Mouse (Mus musculus) layer of hippocampus, adult 9-11 months (tissue): ENCODE measurements around the gene Pkp3.
"Not testable (repeated sequence)": the region's sequence is repeated elsewhere in the genome, so short reads cannot be mapped to it uniquely, and the experiment has no call there.

ENCODE experiments used
- DNase-seq: peaks from one replicate; pipeline ENCODE4 v3.0.0; 2022

The Pkp3 gene

DNA sequence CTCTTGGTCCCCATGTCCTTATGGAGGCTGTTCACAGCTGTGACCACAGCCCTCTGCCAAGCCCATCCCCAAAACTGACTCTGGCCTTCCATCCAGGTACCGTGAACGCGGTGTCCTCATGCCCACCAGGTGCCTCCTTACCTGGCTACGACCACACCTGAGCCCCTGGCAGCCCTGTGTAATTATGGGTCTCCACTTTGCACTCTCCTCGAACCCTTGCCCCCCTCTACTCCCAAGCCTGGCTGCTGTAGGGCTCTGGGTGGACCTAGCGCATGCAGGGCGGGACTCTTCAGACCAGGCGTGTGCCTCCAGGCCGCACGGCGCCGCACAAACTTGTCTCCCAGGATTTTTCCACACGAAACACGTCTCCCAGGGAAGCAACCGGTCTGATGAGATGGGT lies at the start of gene Pkp3:
Gene Pkp3 (plus strand): TSS at position 378 of the 400 bp plus-strand sequence.
- no peak for DNase-seq

DNA sequence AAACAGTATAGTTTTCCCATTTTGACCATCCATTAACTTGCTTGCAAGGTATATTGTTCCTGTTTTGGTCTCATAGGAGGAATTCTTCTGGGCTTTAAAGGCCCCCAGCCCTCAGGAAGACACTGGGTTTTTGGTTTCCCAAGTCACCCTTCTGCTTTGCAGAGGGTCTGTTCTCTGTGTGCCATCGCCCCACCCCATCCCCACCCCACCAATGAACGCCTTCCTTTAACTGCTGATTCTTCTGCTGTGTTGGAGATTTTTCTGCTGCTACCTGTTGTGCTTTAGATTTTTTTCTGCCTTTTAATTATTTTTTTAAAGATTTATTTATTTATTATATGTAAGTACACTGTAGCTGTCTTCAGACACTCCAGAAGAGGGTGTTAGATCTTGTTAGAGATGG lies 49.2 kb upstream of the Pkp3 start, which contains the start of gene Gm17387:
Gene Gm17387 (plus strand): TSS at position 301 of the 400 bp plus-strand sequence.
- no peak for DNase-seq

DNA sequence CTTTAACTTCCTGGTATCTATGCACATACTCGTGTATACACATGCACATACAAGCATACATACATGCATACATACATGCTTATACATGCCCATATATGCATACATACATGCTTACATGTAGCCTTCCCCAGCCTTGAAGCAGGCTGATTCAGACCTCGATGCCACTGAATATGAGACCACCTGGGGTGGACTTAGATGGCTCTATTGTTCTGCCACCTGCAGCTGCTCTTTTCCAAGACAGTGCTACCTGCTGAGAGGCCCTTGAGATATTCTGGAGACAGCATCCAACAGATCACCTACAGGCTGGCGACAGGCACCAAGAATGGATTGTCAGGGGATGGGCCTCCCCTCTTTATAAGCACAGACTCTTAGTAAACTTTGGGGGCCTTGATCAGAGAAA lies 47.6 kb upstream of the Pkp3 start:
- DNase-seq = no peak

DNA sequence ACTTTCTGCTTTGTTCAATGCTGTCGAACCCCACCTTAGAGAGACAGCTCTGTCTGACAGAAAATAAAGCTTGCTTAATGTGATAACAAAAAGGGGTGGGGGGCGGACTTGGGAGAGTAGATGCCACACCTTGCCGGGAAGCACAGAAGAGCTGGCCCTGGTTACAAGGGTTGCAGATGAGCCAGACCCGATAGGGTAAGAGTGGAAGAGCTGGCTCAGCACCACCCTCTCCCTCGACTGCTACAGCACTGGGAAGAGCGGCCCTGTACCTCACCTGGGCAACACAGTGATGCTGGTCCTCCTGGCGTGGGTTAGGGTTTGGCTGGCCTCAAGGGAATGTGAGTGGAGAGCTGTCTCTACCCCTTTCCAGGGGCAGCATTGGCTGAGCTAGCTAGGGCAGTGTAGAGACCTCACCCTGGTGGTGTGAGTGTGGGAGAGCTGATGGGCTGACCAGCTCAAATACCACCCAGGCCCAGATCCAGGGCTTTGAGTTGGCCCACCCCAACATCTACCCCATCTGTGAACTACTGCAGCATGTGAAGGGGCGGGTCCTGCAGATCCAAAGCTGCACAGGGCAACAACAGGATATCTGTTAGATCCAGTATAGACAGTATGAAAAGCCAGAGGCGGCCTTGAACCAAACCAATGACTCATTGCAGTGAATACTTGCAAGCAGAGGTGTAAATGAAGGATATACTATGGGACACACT lies 45.4 kb upstream of the Pkp3 start:
- DNase-seq = no peak

DNA sequence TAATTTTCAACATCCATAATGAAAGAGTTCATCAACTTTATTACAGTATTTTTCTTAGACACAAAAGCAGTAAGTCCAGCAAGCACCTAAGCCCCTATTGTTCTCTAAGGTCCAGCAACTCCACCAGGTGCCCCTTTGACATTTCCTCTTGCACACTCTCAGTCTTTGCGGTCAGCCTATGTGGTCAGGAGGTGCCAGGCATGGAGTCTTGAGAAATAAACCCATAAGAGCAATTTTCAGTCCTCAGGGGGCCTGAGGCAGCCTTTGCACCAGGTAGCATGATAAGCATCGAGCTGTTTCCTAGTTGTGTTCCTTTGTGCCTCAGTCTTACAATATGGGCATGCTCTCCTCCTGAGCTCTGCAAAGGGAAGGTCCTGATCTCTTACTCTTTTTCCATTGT lies 41.4 kb upstream of the Pkp3 start:
- DNase-seq = not testable (repeated sequence)

DNA sequence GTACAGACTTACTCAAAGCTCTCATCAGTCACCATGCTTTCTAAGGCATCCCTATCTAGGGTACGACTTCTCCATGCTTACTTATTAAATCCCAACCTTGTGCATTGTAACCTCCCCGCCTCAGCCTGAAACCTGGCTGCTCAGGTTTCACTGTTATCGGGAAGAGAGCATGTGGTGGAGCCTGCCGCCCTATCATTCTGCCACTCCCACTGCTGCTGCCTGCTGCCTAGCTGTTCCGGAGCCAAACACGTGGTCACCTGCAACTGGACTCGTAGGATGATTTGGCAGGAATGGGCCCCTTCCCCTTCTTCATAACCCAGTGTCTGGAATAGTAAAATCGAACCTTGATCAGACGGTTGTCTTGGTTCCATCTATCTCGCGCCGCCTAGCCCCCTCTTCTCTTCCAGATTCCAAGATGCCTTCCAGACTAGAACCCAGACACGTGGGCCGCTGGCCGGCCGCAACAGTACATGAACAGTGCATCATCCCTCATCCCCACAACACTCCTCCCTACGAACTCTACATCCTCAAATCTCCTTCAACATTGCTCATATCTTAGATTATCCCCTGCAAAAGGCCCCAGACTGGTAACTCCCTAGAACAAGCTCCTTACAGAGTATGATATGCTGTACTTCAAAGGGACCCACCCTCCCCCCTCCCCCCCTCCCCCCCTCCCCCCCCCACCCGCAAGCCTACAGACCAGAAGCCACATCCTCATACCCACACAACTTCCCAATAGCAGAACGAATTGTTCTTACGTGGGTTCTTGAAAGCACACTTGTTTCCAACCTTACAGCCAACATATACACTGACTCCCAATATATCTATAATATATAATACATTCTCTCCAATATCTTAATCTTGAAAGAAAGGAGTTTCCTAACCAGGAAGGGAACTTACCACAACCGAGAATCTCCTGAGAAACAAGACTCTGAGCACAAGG lies 39.7 kb upstream of the Pkp3 start:
- no peak for DNase-seq

DNA sequence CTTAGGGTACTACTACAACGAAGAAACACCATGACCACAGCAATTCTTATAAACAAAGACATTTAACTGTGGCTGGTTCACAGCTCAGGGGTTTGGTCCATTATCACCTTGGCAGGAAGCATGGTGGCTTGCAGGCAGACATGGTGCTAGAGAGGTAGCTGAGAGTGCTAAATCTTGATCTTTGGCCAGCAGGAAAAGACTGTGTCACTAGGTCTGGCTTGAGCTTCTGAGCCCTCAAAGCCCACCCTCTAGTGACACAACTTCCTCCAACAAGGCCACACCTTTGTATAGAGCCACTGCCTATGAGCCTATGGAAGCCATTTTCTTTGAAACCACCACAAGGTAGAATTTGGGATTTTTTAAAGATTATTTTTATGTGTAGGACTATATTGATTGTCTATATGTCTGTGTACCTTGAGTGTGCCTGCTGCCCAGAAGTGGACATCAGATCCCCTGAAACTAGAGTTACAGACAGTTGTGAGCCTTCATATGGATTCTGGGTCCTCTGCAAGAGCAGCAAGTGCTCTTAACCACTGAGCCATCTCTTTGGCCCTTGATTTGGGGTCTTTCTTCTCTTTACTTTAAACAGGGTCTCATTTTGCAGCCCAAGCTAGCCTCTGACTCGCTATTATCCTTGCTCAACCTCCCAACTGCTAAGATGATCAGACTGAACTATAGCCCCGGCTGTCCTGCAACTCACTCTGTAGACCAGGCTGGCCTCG lies 38.5 kb upstream of the Pkp3 start:
- no peak for DNase-seq

DNA sequence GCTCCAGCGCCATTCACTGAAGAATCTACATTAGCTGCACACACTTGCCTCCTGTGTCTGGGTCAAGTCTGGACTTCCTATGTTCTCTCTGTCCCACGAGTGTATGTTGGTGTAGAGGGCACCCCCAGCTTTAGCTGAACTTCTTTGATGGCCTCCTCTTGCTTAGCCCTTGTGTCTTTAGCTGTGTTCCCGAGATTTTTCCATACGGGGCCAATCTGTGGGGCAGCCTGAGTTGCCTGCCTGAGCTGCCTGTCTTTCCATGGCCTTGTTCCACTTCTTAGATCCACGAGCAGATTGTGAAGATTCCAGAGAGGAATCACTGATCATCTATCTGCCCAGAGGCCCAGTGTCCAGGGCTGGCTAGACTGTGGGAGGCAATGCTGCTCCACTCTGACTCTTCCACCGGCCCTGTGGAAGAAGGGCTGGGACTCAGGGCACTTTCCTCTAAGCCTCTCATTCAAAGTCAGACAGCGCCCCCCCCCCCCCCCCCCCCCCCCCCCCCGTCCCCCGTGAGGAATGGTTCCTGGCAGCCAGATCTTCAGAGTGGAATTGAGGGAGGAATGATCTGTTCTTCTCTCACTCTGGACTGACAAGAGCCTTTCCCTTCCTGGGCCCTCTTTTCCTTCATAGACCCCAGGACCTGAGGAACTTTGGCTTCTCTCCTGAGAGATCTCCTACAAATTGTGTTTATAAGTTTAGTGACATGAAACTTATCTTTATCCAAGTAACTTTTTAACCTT lies 37.0 kb upstream of the Pkp3 start:
- no peak for DNase-seq

DNA sequence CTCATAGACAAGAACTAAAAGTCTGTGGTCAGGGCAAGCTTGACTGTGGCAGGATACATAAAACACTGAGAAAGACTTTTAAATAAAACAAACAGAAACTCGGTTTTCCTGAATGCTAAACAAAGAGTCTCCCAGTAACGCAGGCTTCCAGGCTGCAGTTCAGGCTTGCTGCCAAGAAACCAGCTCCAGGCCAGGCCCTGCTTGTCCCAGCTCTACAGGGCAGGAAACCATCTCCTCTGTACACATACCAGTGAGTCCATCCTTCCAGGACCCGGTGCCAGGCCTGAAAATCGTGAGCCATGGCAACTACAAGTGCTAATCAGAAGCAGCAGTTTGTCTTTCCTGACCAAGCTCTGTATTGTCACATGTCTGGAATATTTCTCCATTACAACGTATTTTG lies 36.4 kb upstream of the Pkp3 start:
- no peak for DNase-seq

DNA sequence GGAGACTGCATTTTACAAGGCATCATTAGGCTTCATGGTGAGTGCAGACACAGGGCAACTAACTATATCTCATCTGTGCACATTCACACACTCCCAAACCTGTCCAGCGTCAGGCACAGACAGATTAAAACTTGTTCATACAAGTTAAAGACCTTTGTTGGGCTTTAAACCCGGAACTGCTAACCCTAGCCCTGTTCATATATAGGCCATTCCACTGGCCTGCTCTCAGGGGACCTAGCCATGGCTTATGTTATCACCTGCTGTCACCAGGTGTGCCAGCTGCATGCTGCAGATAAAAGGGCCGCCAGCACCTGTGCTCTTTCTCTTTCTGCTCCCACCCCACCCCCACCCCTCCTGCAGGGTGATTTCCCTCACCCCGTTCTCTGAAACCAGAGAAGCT lies 35.5 kb upstream of the Pkp3 start:
- DNase-seq = no peak

DNA sequence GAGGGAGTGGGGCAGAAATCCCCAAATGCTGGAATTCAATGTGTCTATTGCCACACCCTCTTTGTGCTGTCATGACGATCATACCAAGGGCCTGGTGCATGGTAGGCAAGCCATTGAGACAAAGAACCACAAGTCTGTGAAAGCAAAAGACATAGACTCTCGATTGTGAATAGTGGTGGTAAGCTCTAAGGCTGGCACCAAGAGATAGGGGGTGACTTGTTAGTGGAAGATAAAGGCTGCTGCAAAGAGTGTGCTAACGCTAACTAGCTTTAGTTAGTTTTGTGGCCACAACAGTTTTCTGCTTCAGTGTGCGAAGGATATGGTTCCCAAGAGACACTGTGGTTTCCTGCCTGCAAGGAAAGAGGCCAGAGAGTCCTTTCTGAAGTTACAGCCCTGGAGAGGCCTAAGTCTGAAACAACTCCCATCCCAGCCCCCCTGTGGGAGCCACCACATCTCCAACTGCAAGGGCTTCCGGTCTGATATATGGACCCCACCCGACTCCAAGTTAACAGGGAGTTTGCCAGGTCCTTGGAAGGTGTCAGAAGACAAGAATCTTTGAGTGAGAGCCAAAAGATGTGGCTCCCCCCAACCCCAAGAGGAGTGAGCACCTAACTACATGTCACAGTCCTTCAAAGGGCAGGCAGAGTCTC lies 31.0 kb upstream of the Pkp3 start:
- no peak for DNase-seq

DNA sequence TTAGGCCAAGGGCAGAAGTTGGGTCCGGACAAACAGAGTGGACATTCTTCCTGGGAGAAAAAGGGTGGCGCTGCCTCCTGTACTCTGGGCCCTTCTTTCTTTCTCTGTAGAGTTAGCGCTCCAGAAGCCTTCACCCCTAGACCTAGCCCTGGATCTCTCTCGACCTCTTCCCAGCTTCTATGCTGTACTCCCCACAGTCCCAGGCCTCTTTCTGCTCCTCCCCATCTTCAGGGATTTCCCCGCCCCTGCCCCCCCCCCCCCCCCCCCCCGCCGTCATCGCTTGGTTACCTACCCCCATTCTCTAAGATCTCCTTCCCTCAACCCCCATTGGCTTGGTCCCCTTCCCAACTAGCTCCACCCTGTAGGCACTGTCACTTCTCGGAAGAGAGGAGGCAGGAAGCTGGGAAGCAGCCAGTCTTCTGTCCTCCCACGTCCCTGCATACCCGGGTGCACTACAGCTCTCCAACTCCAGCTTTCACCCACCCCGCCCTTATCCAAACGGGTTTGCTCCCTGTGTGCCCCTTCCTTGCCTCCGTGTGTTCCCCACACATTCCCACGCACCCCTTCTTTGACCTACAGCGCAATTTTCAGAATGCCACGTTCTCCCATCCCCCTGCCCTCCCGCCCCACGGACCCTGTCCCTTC lies 30.3 kb upstream of the Pkp3 start:
- DNase-seq = peak; percentile 88

DNA sequence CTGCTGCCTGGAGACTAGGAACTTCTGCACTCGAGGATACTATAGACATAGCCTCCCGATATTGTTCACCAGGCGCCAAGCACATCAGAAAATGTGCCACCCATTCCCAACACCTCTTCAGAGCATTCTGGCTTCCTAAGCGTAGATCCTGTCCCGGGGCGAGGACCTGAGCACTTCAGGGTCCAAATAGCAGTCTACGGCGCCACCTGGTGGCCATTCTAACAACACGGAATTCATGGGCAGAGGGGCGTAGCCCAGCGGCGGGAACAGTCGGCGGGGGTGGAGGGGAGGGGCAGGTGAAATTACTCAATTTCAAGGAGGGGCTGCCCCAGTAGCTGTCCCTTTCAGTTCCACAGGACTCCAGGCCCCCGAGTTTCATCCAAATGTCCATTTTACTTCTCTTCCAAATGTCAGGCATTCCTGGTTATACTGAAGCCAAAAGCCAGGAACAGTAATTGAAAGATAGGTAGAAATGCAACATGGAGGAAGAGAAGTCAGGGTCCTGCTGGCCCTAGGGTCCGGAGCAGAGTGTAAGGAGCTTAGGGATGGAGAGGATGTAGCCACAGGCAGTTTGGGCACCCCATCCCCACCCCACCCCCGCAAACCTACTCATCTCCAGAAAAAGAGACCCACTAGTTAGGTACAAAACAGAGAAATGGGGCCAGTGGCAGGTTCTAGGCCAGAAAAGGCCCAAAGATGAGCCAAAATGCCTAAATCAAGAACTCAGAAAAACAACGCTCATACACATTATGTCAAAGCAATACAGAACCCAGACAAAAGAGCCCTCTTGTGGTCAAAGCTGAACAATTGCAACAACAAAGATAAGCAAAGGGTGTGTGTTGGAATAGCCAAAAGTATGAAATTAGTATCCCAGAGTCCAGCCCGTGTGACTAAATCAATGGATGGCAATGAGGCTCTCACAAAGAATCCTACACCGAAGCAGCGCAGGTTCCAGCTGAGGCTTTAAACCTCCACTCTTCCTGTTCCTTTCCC lies 29.5 kb upstream of the Pkp3 start:
- peak; percentile 87 for DNase-seq

DNA sequence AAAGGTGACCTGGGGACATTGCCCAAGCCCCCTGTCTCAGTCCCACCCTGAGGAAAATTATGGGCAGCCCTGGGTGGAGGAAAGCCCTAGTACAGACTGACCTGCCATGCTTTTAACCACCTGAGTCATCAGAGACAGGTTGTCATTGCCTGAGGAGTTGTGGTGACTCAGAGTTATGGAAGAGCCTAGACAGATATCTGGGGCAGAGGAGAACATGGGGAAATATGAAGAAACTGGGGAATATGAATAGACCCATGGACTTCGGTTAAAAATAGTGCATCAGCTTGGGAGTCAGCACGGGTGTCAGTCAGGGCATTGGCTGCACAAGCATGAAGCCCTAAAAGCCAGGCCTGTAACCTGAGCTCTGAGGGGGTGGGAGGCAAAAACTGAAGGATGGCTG lies 28.7 kb upstream of the Pkp3 start:
- DNase-seq = no peak

DNA sequence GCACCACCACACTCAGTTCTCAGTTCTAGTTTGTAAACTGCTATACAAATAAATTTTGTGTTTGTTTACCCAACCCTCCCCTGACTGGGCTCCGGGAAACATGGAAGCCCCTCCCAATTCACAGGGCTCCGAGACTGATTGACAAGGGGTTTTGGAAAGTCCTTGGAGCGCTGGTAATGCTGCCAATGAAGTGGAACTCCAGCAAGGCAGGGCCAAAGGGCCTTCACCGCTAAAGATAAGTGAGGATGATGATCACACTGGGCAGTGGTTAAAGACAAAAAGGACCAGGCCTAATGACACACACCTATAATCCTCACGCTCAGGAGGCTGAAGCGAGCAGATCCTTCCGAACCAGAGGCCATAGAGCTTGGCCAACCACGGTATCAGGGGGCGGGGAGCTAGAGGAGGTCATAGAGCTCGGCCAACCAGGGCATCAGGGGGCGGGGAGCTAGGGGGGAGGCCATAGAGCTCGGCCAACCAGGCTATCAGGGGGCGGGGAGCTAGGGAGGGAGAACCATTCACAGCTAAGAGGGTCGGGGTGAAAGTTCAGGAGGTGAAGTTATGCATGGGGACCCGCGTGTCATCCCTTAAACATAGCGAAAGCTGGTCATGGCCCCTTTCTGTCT lies 26.8 kb upstream of the Pkp3 start:
- DNase-seq = no peak

DNA sequence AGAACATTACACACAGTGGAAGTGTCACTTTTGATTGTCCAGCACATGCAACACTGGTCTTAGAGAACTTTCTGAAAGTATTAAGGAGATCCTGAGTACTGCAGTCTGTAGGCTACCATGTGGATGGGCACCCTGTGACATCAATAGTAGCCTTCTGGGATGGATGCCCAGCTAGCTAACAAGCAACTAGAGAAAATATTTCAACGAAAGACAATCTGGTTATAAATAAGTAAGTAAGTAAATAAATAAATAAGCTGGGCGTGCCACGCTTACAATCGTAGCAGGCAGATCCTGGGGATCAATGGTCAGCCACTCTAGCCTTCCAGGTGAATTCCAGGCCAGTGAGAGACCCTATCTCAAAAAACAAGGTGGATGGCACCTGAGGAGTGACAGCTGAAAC lies 26.0 kb upstream of the Pkp3 start:
- no peak for DNase-seq

DNA sequence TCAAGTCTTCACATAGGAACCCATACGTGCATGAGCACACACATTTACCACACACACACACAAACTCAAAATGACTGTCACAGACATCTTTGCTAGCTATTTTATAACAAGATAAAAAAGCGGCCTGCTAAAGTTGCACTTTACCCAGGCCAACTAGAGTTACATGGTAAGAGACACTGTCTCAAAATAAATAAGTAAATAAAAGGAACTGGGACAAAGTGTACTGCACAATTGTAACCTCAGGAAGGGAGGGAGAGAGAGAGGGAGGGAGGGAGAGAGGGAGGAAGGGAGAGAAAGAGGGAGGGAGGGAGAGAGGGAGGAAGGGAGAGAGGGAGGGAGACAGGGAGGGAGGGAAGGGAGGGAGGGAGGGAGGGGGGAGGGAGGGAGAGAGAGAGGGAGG lies 25.6 kb upstream of the Pkp3 start:
- no peak for DNase-seq

DNA sequence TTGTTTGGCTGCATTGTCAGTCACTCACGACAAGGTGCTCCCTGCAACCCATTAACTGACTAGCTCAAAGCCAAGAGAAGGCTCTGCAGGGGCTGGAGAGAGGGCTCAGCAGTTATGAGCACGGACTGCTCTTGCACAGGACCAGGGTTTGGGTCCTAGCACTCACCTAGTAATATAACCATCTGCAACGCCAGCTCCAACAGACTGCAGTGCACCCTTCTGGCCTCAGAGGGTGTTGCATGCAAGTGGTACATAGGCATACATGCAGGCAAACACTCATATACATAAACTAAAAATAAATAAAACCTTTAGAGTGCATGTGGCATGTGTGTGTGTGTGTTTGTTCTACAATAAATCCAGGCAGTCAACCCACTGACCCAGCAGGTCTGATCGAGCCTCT lies 22.2 kb upstream of the Pkp3 start:
- no peak for DNase-seq

DNA sequence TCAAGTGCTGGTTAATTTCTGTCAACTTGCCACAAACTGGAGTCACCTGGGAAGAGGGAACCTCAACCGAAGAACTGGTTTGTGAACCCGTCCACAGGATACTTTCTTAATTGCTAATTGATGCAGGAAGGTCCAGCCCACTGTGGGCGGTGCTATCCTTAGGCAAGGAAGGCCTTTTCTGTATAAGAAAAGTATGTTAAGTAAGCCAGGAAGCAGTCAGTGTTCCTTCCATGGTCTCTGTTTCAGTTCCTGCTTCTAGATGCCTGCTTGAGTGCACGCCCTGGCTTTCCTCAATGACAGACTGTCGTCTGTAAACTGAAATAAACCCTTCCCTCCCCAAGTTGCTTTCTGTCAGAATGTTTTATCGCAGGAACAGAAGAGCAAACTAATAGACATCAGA lies 21.0 kb upstream of the Pkp3 start:
- no peak for DNase-seq

DNA sequence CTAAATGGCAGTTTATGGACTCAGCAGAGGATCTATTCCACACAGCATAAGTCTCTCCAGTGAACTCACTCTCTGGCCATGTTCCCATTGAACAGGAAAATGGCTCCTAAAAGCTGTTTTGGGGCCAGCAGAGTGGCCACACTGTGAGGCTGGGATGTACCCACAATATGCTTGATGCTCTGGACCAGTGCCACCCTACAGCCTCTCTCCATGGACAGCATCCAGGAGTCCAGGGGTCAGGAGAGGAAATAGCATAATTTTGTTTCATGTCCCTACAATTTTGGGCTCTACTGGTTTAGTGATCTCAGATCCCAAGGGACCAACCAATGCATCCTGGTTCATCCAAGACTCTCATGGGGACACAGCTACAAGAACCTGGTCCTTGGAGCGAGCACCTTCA lies 20.5 kb upstream of the Pkp3 start:
- DNase-seq = no peak
